Mouse (Mus musculus) liver, embryonic 14.5 days (tissue): ENCODE results near the gene Kank1. TPM values are rescaled to one million over a fixed set of nuclear protein-coding genes. Genes with fewer than 3 reads are reported as not detected.

Source experiments
- ATAC-seq: fragments of 200-750 bp; cut with Nextera tagmentation; 2 replicates; pipeline ENCODE4 v1.8.0; 2017; ENCODE audit warnings: moderate number of reproducible peaks, mild to moderate bottlenecking, moderate library complexity; ENCODE audit not compliant: insufficient read depth
- DNase-seq, 3 experiments: peaks; one replicate each; pipeline ENCODE4 v3.0.0-alpha.2; 2012 to 2013; ENCODE audit warnings: low read depth in 3 of 3, low spot score in 3 of 3
- H3K27ac ChIP-seq: fragments of 300-500 bp; sonication (generic); 2 replicates; pipeline ENCODE4 v1.5.1; 2014; ENCODE audit warnings: moderate library complexity, mild to moderate bottlenecking, control low read depth, inconsistent platforms
- H3K27me3 ChIP-seq: fragments of 300-500 bp; sonication (generic); 2 replicates; pipeline ENCODE4 v1.6.1; 2014; ENCODE audit warnings: mild to moderate bottlenecking, low read length, moderate library complexity; ENCODE audit not compliant: control insufficient read depth, insufficient read depth
- H3K36me3 ChIP-seq: fragments of 300-500 bp; sonication (generic); replicated peaks from 2 replicates; pipeline ENCODE4 v1.6.1; 2014; ENCODE audit warnings: low read depth; ENCODE audit not compliant: control insufficient read depth, insufficient read depth
- H3K4me1 ChIP-seq, 2 experiments: fragments of 200-500 bp in 1 of 2; fragments of 300-500 bp in 1 of 2; sonication (generic) in 1 of 2; replicated peaks; 2 replicates each; pipeline ENCODE4 v1.6.1; 2012 to 2014; ENCODE audit warnings: antibody characterized with exemption in 1 of 2, inconsistent platforms in 1 of 2, low read length in 1 of 2; ENCODE audit not compliant: control insufficient read depth in 2 of 2, insufficient read depth in 2 of 2
- H3K4me2 ChIP-seq: fragments of 300-500 bp; sonication (generic); 2 replicates; pipeline ENCODE4 v1.6.1; 2014; ENCODE audit warnings: low read depth, mild to moderate bottlenecking, control low read depth, moderate library complexity
- H3K4me3 ChIP-seq, 2 experiments: fragments of 200-500 bp in 1 of 2; fragments of 300-500 bp in 1 of 2; sonication (generic) in 1 of 2; 2 replicates each; pipeline ENCODE4 v1.5.1; 2012 to 2014; ENCODE audit warnings: low read depth in 2 of 2, low read length in 2 of 2, mild to moderate bottlenecking in 2 of 2, control low read depth in 1 of 2, inconsistent platforms in 1 of 2, moderate library complexity in 1 of 2; ENCODE audit not compliant: insufficient read depth in 1 of 2
- H3K9ac ChIP-seq: fragments of 300-500 bp; sonication (generic); replicated peaks from 2 replicates; pipeline ENCODE4 v1.6.1; 2014; ENCODE audit warnings: mild to moderate bottlenecking, control low read depth, moderate library complexity
- H3K9me3 ChIP-seq: fragments of 300-500 bp; sonication (generic); 2 replicates; pipeline ENCODE4 v1.6.1; 2016; ENCODE audit warnings: low read length, mixed read lengths; ENCODE audit not compliant: control insufficient read depth
- CTCF ChIP-seq: IDR thresholded peaks from 2 replicates; pipeline ENCODE4 v1.5.1; 2016; ENCODE audit warnings: antibody characterized with exemption, low read depth, control low read depth
- EP300 ChIP-seq: IDR thresholded peaks from 2 replicates; pipeline ENCODE4 v1.6.1; 2016; ENCODE audit warnings: antibody characterized with exemption, low read depth
- WGBS: fragments of 180-500 bp; shearing (Covaris S2); extraction: QIAGEN DNeasy Blood & Tissue Kit; methylation state at CpG from one replicate; pipeline ENCODE4 v1.1.7; 2014; ENCODE audit not compliant: insufficient replicate concordance; 5-methylcytosine and 5-hydroxymethylcytosine counted together
- polyA plus RNA-seq, 2 experiments: library from polyadenylated mRNA; depleted of rRNA in 1 of 2; stranded (reverse) in 1 of 2; unstranded in 1 of 2; fragments of >200 nt; fragmentation: Nextera tagmentation in 1 of 2; extraction: Ambion mirVana in 1 of 2; gene quantifications; 2 replicates each; pipeline versions ENCODE4 v1.2.1 to v1.2.3; 2012 to 2014

Gene Kank1
- polyA plus RNA-seq, 2 experiments = 3.2 to 3.5 TPM

- WGBS = 61% methylated on average over 9 of the region's 9 CpGs
- no peaks in the 10 kb centered on the region for H3K27me3 ChIP-seq
These were observed 34.8 kb downstream of the Kank1 start for GRCm38 (mm10) chr19:25271591-25271990.

GRCm38 (mm10) chr19:25273179-25273578 is 36.4 kb downstream of the Kank1 start:
- no peak overlapping the region for H3K4me3 ChIP-seq
- no peak overlapping the region for H3K27ac ChIP-seq
- H3K36me3 ChIP-seq = no peaks in the 10 kb centered on the region
- no peaks in the 10 kb centered on the region for H3K9me3 ChIP-seq
- no peak overlapping the region for H3K4me2 ChIP-seq
- no peak overlapping the region for H3K9ac ChIP-seq
- TF ChIP-seq EP300 = no peak
- TF ChIP-seq CTCF = no peak
- ATAC-seq (no peak), DNase-seq (no peak)
- peaks cover 0 to 3% of the 10 kb centered on the region in 2 experiments; a peak in 1 of 4 replicates for H3K4me1 ChIP-seq
- H3K27me3 ChIP-seq = no peaks in the 10 kb centered on the region

More at GRCm38 (mm10) chr19:25271591-25271990, 34.8 kb downstream of the Kank1 start:
- Histone ChIP-seq H3K9ac (no peak overlapping the region), H3K9me3 (no peaks in the 10 kb centered on the region), H3K4me2 (no peak overlapping the region), H3K4me3 (no peak overlapping the region), H3K36me3 (no peaks in the 10 kb centered on the region), H3K4me1 (no peaks in the 10 kb centered on the region), H3K27ac (no peak overlapping the region)
- DNase-seq = no peak
- no peak for TF ChIP-seq EP300
- TF ChIP-seq CTCF = no peak
- no peak for ATAC-seq

GRCm38 (mm10) chr19:25276600-25277395 is 40.0 kb downstream of the Kank1 start:
- DNase-seq (no peak), ATAC-seq (no peak)
- Histone ChIP-seq H3K36me3 (no peaks in the 10 kb centered on the region), H3K27ac (no peak overlapping the region), H3K9me3 (no peaks in the 10 kb centered on the region), H3K4me3 (no peak overlapping the region), H3K4me2 (no peak overlapping the region), H3K9ac (no peak overlapping the region), H3K4me1 (peaks cover 0 to 4% of the 10 kb centered on the region in 2 experiments; a peak in 1 of 4 replicates), H3K27me3 (no peaks in the 10 kb centered on the region)
- 66% methylated on average over 15 of the region's 15 CpGs for WGBS
- TF ChIP-seq CTCF (no peak), EP300 (no peak)

GRCm38 (mm10) chr19:25277761-25278160 is 41.0 kb downstream of the Kank1 start:
- Histone ChIP-seq H3K9ac (no peak overlapping the region), H3K27me3 (no peaks in the 10 kb centered on the region), H3K4me3 (no peak overlapping the region), H3K4me2 (no peak overlapping the region), H3K4me1 (peaks cover 0 to 4% of the 10 kb centered on the region in 2 experiments; a peak in 1 of 4 replicates), H3K36me3 (no peaks in the 10 kb centered on the region), H3K27ac (no peak overlapping the region), H3K9me3 (no peaks in the 10 kb centered on the region)
- 57% methylated on average over 5 of the region's 5 CpGs for WGBS
- ATAC-seq = no peak
- no peak for DNase-seq
- TF ChIP-seq CTCF (no peak), EP300 (no peak)

GRCm38 (mm10) chr19:25279603-25280002 is 42.8 kb downstream of the Kank1 start:
- WGBS = 52% methylated on average over 5 of the region's 5 CpGs
- Histone ChIP-seq H3K9ac (no peak overlapping the region), H3K4me2 (no peak overlapping the region), H3K36me3 (no peaks in the 10 kb centered on the region), H3K27me3 (no peaks in the 10 kb centered on the region), H3K4me3 (no peak overlapping the region), H3K27ac (no peak overlapping the region), H3K9me3 (no peaks in the 10 kb centered on the region), H3K4me1 (peaks cover 0 to 4% of the 10 kb centered on the region in 2 experiments; a peak in 1 of 4 replicates)
- ATAC-seq (no peak), DNase-seq (no peak)
- TF ChIP-seq CTCF (no peak), EP300 (no peak)
